Mouse (Mus musculus) CH12.LX (cell line): ENCODE data around the gene Gk2. TPM values are rescaled to one million over a fixed set of nuclear protein-coding genes. Genes with fewer than 3 reads are reported as not detected.

ENCODE experiments used
- DNase-seq: peaks from one replicate; pipeline ENCODE4 v3.0.0-alpha.2; 2013; ENCODE audit errors: extremely low read depth
- H3K27ac ChIP-seq: 2 replicates; pipeline ENCODE4 v1.5.1; 2012; ENCODE audit warnings: low read depth, mild to moderate bottlenecking, control low read depth, moderate library complexity; ENCODE audit not compliant: insufficient read depth
- H3K27me3 ChIP-seq: replicated peaks from 2 replicates; pipeline ENCODE3; 2012; ENCODE audit warnings: inconsistent platforms
- H3K36me3 ChIP-seq, 2 experiments: replicated peaks in 1 of 2; 2 replicates each; pipeline versions ENCODE3 to v1.6.1; 2012; ENCODE audit warnings: inconsistent platforms in 1 of 2, low read length in 1 of 2, mild to moderate bottlenecking in 1 of 2, mixed read lengths in 1 of 2, moderate library complexity in 1 of 2; ENCODE audit not compliant: control insufficient read depth in 1 of 2, insufficient read depth in 1 of 2
- H3K4me1 ChIP-seq, 2 experiments: 2 replicates each; pipeline ENCODE4 v1.6.1; 2012; ENCODE audit warnings: inconsistent platforms in 1 of 2, moderate library complexity in 1 of 2; ENCODE audit not compliant: insufficient read depth in 2 of 2, control insufficient read depth in 1 of 2
- H3K4me2 ChIP-seq: 2 replicates; pipeline ENCODE4 v1.6.1; 2012; ENCODE audit warnings: low read depth, mild to moderate bottlenecking, control low read depth; ENCODE audit not compliant: poor library complexity, insufficient read depth, severe bottlenecking
- H3K4me3 ChIP-seq, 3 experiments: fragments of 150-350 bp in 1 of 3; sonication (generic) in 1 of 3; replicated peaks in 1 of 3; 2 replicates each; pipeline versions ENCODE3 to v1.5.1; 2011 to 2012; ENCODE audit warnings: low read depth in 2 of 3, low read length in 2 of 3, mild to moderate bottlenecking in 2 of 3, moderate library complexity in 2 of 3, control low read depth in 1 of 3, improper control_type of control experiment in 1 of 3, inconsistent platforms in 1 of 3, mixed read lengths in 1 of 3; ENCODE audit not compliant: poor library complexity in 1 of 3
- H3K79me2 ChIP-seq: replicated peaks from 2 replicates; pipeline ENCODE4 v1.6.1; 2012; ENCODE audit warnings: mild to moderate bottlenecking, moderate library complexity; ENCODE audit not compliant: control insufficient read depth, poor library complexity, insufficient read depth, severe bottlenecking; ENCODE audit errors: extremely low read depth
- H3K9ac ChIP-seq: 2 replicates; pipeline ENCODE4 v1.6.1; 2012; ENCODE audit warnings: low read depth, mild to moderate bottlenecking, control low read depth, moderate library complexity; ENCODE audit not compliant: insufficient read depth
- H3K9me3 ChIP-seq: replicated peaks from 2 replicates; pipeline ENCODE3; 2012; ENCODE audit warnings: low read length, inconsistent platforms, mixed read lengths
- CHD1 ChIP-seq: IDR thresholded peaks from 2 replicates; pipeline ENCODE4 v1.6.1; 2012; ENCODE audit warnings: low read depth, low read length, improper control_type of control experiment, inconsistent platforms
- CTCF ChIP-seq, 2 experiments: IDR thresholded peaks in 1 of 2; conservative IDR thresholded peaks in 1 of 2; 2 replicates each; pipeline ENCODE4 v1.5.1; 2011 to 2012; ENCODE audit warnings: low read depth in 2 of 2, low read length in 2 of 2, improper control_type of control experiment in 1 of 2, inconsistent platforms in 1 of 2, mild to moderate bottlenecking in 1 of 2, moderate library complexity in 1 of 2
- E2F4 ChIP-seq: IDR thresholded peaks from 2 replicates; pipeline ENCODE4 v1.6.1; 2011; ENCODE audit warnings: low read depth, low read length, improper control_type of control experiment; ENCODE audit not compliant: insufficient replicate concordance
- EP300 ChIP-seq: IDR thresholded peaks from 2 replicates; pipeline ENCODE4 v1.6.1; 2011; ENCODE audit warnings: low read length, improper control_type of control experiment
- HCFC1 ChIP-seq: IDR thresholded peaks from 2 replicates; pipeline ENCODE4 v1.6.1; 2012; ENCODE audit warnings: low read depth, mild to moderate bottlenecking, inconsistent platforms, low read length, improper control_type of control experiment
- KAT2A ChIP-seq: IDR thresholded peaks from 2 replicates; pipeline ENCODE4 v1.6.1; 2012; ENCODE audit warnings: low read length, improper control_type of control experiment, inconsistent platforms; ENCODE audit not compliant: insufficient replicate concordance
- MAX ChIP-seq: IDR thresholded peaks from 2 replicates; pipeline ENCODE4 v1.6.1; 2011; ENCODE audit warnings: low read length, improper control_type of control experiment
- MEF2A ChIP-seq: IDR thresholded peaks from 2 replicates; pipeline ENCODE4 v1.6.1; 2014; ENCODE audit warnings: low read depth, mild to moderate bottlenecking, inconsistent platforms, low read length, improper control_type of control experiment, borderline replicate concordance
- MXI1 ChIP-seq: IDR thresholded peaks from 2 replicates; pipeline ENCODE4 v1.6.1; 2011; ENCODE audit warnings: mild to moderate bottlenecking, low read depth, low read length, improper control_type of control experiment
- POLR2AphosphoS2 ChIP-seq: IDR thresholded peaks from 2 replicates; pipeline ENCODE4 v1.6.1; 2011; ENCODE audit warnings: low read depth, low read length, improper control_type of control experiment
- RAD21 ChIP-seq: IDR thresholded peaks from 2 replicates; pipeline ENCODE4 v1.6.1; 2011; ENCODE audit warnings: low read depth, mild to moderate bottlenecking, low read length, improper control_type of control experiment, moderate library complexity
- SMC3 ChIP-seq: IDR thresholded peaks from 2 replicates; pipeline ENCODE4 v1.6.1; 2011; ENCODE audit warnings: low read depth, low read length, improper control_type of control experiment
- UBTF ChIP-seq: IDR thresholded peaks from 2 replicates; pipeline ENCODE4 v1.6.1; 2012; ENCODE audit warnings: low read depth, mild to moderate bottlenecking, inconsistent platforms, low read length, improper control_type of control experiment, moderate library complexity
- USF1 ChIP-seq: IDR thresholded peaks from 2 replicates; pipeline ENCODE4 v1.6.1; 2014; ENCODE audit warnings: low read depth, mild to moderate bottlenecking, inconsistent platforms, low read length, improper control_type of control experiment
- USF2 ChIP-seq: conservative IDR thresholded peaks from 2 replicates; pipeline ENCODE4 v1.6.1; 2011; ENCODE audit warnings: low read depth, low read length, improper control_type of control experiment
- ZKSCAN1 ChIP-seq: IDR thresholded peaks from 2 replicates; pipeline ENCODE4 v1.6.1; 2012; ENCODE audit warnings: low read depth, inconsistent platforms, low read length, improper control_type of control experiment, borderline replicate concordance
- ZNF384 ChIP-seq: IDR thresholded peaks from 2 replicates; pipeline ENCODE4 v1.6.1; 2012; ENCODE audit warnings: low read depth, low read length, improper control_type of control experiment, inconsistent platforms
- dilution Hi-C: fragments of 300-500 bp; cut with MboI; formaldehyde crosslinking; loops from 2 replicates; pipeline ENCODE4 v1.14.3; 2020; ENCODE audit warnings: low sequenced_read_pairs; ENCODE audit not compliant: extremely low pct_unique_long_range_greater_than_20kb, extremely low pct_ligation_motif_present
- in situ Hi-C: fragments of 300-500 bp; cut with MboI; formaldehyde crosslinking; loops from 3 replicates; pipeline ENCODE4 v1.14.3; 2019; ENCODE audit warnings: low sequenced_read_pairs, low pct_ligation_motif_present, low pct_unique_long_range_greater_than_20kb, mixed read lengths
- polyA plus RNA-seq: library from polyadenylated mRNA; unstranded; fragments of >175 nt; gene quantifications from 2 replicates; pipeline ENCODE4 v1.2.1, GENCODE M21; 2012; ENCODE audit warnings: low read depth; ENCODE audit not compliant: insufficient read length
- total RNA-seq, 2 experiments: library from RNA; depleted of rRNA; stranded (reverse); fragments of 300-350 nt in 1 of 2; fragments of >200 nt in 1 of 2; gene quantifications; 2 replicates each; pipeline ENCODE4 v1.2.3; 2012 to 2014

The Gk2 gene
- total and polyA plus RNA-seq, 3 experiments, result not detected

DNA sequence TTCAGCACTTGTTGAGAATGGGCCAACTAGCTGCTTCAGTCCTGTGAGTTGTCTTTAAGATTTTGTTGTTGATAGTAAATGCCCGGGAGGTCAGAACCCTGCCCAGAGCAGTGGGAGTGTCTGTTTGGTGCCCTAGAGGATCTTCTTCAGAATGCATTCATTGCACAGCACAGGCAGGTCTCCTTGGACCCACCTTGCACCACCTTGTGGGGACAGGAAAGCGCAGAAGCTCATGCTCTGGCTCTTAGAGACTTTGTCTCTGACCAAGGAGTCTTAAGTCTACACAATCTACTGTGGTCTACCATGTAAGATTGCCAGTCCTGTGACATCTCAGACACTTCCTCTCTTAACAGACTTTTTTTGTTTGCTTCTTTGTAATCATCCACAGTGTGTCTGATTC lies 39.6 kb downstream of the Gk2 start:
- no peak for DNase-seq
- Histone ChIP-seq H3K4me3 (no peak overlapping the region), H3K27me3 (no peaks in the 10 kb centered on the region), H3K9ac (no peak overlapping the region), H3K9me3 (no peaks in the 10 kb centered on the region), H3K79me2 (no peaks in the 10 kb centered on the region), H3K4me1 (peaks cover 4 to 14% of the 10 kb centered on the region in 2 experiments; a peak in 3 of 4 replicates), H3K27ac (no peak overlapping the region), H3K4me2 (no peak overlapping the region), H3K36me3 (no peaks in the 10 kb centered on the region)
- dilution Hi-C loops, result no loop called here
- in situ Hi-C loops, result no loop called here
- TF ChIP-seq SMC3, result peak; percentile 77
- TF ChIP-seq CTCF (conservative IDR thresholded peaks at IDR 0.05 in 1 of 2, IDR thresholded peaks at IDR 0.05 in 1 of 2; ENCODE audit: low read depth in 2 of 2, low read length in 2 of 2), result peak in 1 of 2 experiments; percentile 69; a peak in 2 of 4 replicates
- TF ChIP-seq RAD21, result peak; percentile 48
- TF ChIP-seq UBTF, result no peak

GRCm38 (mm10) chr5:97415837-97416236 lies 41.0 kb downstream of the Gk2 start:
- H3K4me2 ChIP-seq, result peak overlapping the region; percentile 34
- H3K9ac ChIP-seq, result no peak overlapping the region
- no peaks in the 10 kb centered on the region for H3K36me3 ChIP-seq
- H3K79me2 ChIP-seq, result no peaks in the 10 kb centered on the region
- dilution Hi-C loops (no loop called here), in situ Hi-C loops (no loop called here)
- no peaks in the 10 kb centered on the region for H3K27me3 ChIP-seq
- no peak overlapping the region for H3K27ac ChIP-seq
- no peak for DNase-seq
- no peaks in the 10 kb centered on the region for H3K9me3 ChIP-seq
- H3K4me3 ChIP-seq, result no peak overlapping the region
- TF ChIP-seq MXI1, result no peak
- TF ChIP-seq CHD1, result no peak
- no peak for TF ChIP-seq SMC3
- peak; percentile 49 for TF ChIP-seq USF1
- TF ChIP-seq EP300, result no peak
- 0 out of 2 replicates have a peak, but pooled peaks have one; percentile 41 for TF ChIP-seq MAX
- TF ChIP-seq USF2, result peak; percentile 46
- TF ChIP-seq E2F4, result no peak
- TF ChIP-seq ZNF384, result no peak
- no peak for TF ChIP-seq KAT2A
- TF ChIP-seq RAD21, result no peak
- TF ChIP-seq MEF2A, result no peak
- TF ChIP-seq ZKSCAN1, result no peak
- TF ChIP-seq HCFC1, result no peak
- TF ChIP-seq POLR2AphosphoS2, result no peak
- H3K4me1 ChIP-seq, result peaks cover 4 to 14% of the 10 kb centered on the region in 2 experiments; a peak in 3 of 4 replicates
